Mouse (Mus musculus): ENCODE results near the gene Ugt3a2. TPM values are rescaled to one million over a fixed set of nuclear protein-coding genes. Genes with fewer than 3 reads are reported as not detected.

The Ugt3a2 gene
- polyA plus RNA-seq, 1 experiment = not detected

DNA sequence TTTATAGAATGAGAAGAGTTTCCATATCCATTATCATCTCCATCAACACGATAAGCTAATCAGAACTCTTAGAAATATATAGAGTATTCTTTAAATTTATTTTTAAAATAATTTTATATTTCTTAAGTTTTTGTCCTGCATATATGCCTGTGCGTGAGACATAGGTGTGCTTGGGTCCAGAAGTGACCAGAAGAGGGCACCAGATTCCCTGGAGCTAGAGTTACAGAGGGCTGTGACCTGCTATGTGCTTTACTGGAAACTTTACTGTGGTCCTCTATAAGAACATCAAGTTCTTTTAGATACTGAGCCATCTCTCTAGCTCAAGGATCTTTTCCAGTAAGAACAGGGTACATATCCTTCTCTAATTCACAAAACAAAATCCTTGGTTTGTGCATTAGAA lies 27.5 kb downstream of the Ugt3a2 start:
- Histone ChIP-seq H3K4me1 (ENCODE audit: control insufficient read depth, insufficient read depth, insufficient read length, low read length) (no peaks in the 10 kb centered on the region), H3K27ac (ENCODE audit: insufficient read depth, low read depth, low read length) (no peak overlapping the region), H3K27me3 (ENCODE audit: control insufficient read depth, insufficient read depth, low read length) (no peaks in the 10 kb centered on the region), H3K36me3 (ENCODE audit: control insufficient read depth, insufficient read depth, low read length) (no peaks in the 10 kb centered on the region), H3K4me3 (ENCODE audit: low read depth, low read length) (no peak overlapping the region)
- TF ChIP-seq CTCF (IDR thresholded peaks at IDR 0.05; ENCODE audit: extremely low read depth, insufficient read length, insufficient replicate concordance, low read depth, low read length) (no peak), POLR2A (IDR thresholded peaks at IDR 0.05; ENCODE audit: low read depth, low read length) (no peak)
- 64% methylated on average over 2 of the region's 2 CpGs for WGBS

DNA sequence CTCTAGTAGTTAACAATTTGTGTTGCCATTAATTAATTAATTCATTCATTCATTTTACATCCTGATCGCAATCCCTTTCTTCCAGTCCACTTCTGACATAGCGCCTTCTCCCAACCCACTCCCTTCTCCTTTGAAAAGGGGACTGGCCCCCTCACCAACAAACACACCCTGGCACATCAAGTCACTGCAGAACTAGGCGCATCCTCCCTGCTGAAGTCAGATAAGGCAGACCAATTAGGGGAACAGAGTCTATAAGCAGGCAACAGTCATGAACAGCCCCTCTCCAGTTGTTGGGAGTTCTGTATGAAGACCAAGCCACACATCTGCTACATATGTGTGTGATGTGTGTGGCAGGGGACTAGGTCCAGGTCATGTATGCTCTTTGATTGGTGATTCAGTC lies 33.4 kb downstream of the Ugt3a2 start:
- Histone ChIP-seq H3K4me3 (ENCODE audit: low read depth, low read length) (no peak overlapping the region), H3K4me1 (ENCODE audit: control insufficient read depth, insufficient read depth, insufficient read length, low read length) (no peaks in the 10 kb centered on the region), H3K27ac (ENCODE audit: insufficient read depth, low read depth, low read length) (no peak overlapping the region), H3K27me3 (ENCODE audit: control insufficient read depth, insufficient read depth, low read length) (no peaks in the 10 kb centered on the region), H3K36me3 (ENCODE audit: control insufficient read depth, insufficient read depth, low read length) (no peaks in the 10 kb centered on the region)
- TF ChIP-seq POLR2A (IDR thresholded peaks at IDR 0.05; ENCODE audit: low read depth, low read length) = no peak
- no peak for TF ChIP-seq CTCF (IDR thresholded peaks at IDR 0.05; ENCODE audit: extremely low read depth, insufficient read length, insufficient replicate concordance, low read depth, low read length)
- 83% methylated on average over 3 of the region's 3 CpGs for WGBS

DNA sequence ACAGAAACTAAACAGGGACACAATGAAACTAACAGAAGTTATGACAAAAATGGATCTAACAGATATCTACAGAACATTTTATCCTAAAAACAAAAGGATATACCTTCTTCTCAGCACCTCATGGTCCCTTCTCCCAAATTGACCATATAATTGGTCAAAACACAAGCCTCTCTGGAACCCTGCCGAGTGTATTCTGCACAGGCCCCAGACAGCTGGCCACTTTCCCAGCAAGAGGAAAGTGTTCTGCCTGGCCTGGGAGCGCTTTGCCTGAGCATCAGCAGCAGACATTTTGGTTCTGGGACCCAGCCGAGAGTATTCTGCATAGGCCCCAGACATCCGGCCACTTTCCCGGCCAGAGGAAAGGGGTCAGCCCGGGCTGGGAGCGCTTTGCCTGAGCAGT lies 40.9 kb downstream of the Ugt3a2 start:
- Histone ChIP-seq H3K27ac (ENCODE audit: insufficient read depth, low read depth, low read length) (no peak overlapping the region), H3K4me1 (ENCODE audit: control insufficient read depth, insufficient read depth, insufficient read length, low read length) (no peaks in the 10 kb centered on the region), H3K36me3 (ENCODE audit: control insufficient read depth, insufficient read depth, low read length) (no peaks in the 10 kb centered on the region), H3K4me3 (ENCODE audit: low read depth, low read length) (no peak overlapping the region), H3K27me3 (ENCODE audit: control insufficient read depth, insufficient read depth, low read length) (no peaks in the 10 kb centered on the region)
- no peak for TF ChIP-seq POLR2A (IDR thresholded peaks at IDR 0.05; ENCODE audit: low read depth, low read length)
- TF ChIP-seq CTCF (IDR thresholded peaks at IDR 0.05; ENCODE audit: extremely low read depth, insufficient read length, insufficient replicate concordance, low read depth, low read length) = no peak
- 85% methylated on average over 7 of the region's 7 CpGs for WGBS

DNA sequence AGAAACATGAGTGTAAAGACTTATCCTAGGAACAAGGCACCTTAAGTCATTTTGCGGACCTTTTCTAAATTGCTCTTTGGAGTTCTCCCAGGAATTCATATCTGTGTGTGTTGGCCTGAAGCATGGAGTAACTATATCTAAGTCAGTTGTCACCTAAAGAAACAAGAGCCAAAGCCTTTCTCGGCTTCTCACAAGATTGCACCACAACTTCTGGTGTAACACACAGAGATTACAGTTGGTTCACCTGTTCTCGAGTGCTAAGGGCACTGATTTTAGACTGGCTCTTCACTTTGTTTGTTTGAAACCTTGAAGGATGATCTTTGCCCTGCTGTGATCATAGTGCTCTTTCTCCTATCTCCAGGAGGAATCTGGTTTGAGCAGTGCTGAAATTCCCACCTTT lies 74.1 kb downstream of the Ugt3a2 start:
- Histone ChIP-seq H3K4me1 (ENCODE audit: control insufficient read depth, insufficient read depth, insufficient read length, low read length) (no peaks in the 10 kb centered on the region), H3K27ac (ENCODE audit: insufficient read depth, low read depth, low read length) (no peak overlapping the region), H3K27me3 (ENCODE audit: control insufficient read depth, insufficient read depth, low read length) (no peaks in the 10 kb centered on the region), H3K4me3 (ENCODE audit: low read depth, low read length) (no peak overlapping the region), H3K36me3 (ENCODE audit: control insufficient read depth, insufficient read depth, low read length) (no peaks in the 10 kb centered on the region)
- TF ChIP-seq POLR2A (IDR thresholded peaks at IDR 0.05; ENCODE audit: low read depth, low read length) = no peak
- TF ChIP-seq CTCF (IDR thresholded peaks at IDR 0.05; ENCODE audit: extremely low read depth, insufficient read length, insufficient replicate concordance, low read depth, low read length) = no peak
- WGBS = 76% methylated on average over 3 of the region's 3 CpGs

Other genes starting within 250 kb of the Ugt3a2 start
- gene Lmbrd2, start 195.0 kb upstream of the Ugt3a2 start, polyA plus RNA-seq (2012; rRNA removed) = 3.4 and 10.8 TPM in 2 replicates
- gene Skp2, start 180.1 kb upstream of the Ugt3a2 start, polyA plus RNA-seq (2012; rRNA removed) = 0.75 and 0.91 TPM in 2 replicates
- not detected in 2 replicates for gene Ugt3a1, start 58.7 kb upstream of the Ugt3a2 start, polyA plus RNA-seq (2012; rRNA removed)
- gene Capsl, start 100.5 kb downstream of the Ugt3a2 start, polyA plus RNA-seq (2012; rRNA removed) = 0.37 TPM in 1 of 2 replicates, not detected in the other
- 0.11 and 0.47 TPM in 2 replicates for gene Il7r, start 194.6 kb downstream of the Ugt3a2 start, polyA plus RNA-seq (2012; rRNA removed)

Measured in small intestine, adult 2 months (tissue).